Mouse (Mus musculus): ENCODE results near the gene Rab11fip3. TPM values are rescaled to one million over a fixed set of nuclear protein-coding genes. Genes with fewer than 3 reads are reported as not detected.

The Rab11fip3 gene
- polyA plus RNA-seq, 1 experiment from 2014 or later, result 43.1 TPM

GRCm38 (mm10) chr17:25979829-25980738 lies 89.3 kb downstream of the Rab11fip3 start:
- Histone ChIP-seq H3K9me3 (no peaks in the 10 kb centered on the region), H3K27ac (replicated peaks) (no peak overlapping the region), H3K4me2 (replicated peaks) (no peak overlapping the region), H3K9ac (replicated peaks) (no peak overlapping the region), H3K4me1 (peaks cover 19% of the 10 kb centered on the region), H3K4me3 (no peak overlapping the region), H3K27me3 (no peaks in the 10 kb centered on the region), H3K36me3 (no peaks in the 10 kb centered on the region)
- no peak for ATAC-seq (ENCODE audit: low FRiP score, low read depth)
- WGBS, result 92% methylated on average over 5 of the region's 5 CpGs

GRCm38 (mm10) chr17:25970954-25971707 lies 98.2 kb downstream of the Rab11fip3 start:
- H3K9me3 ChIP-seq, result no peaks in the 10 kb centered on the region
- H3K4me2 ChIP-seq (replicated peaks), result no peak overlapping the region
- H3K9ac ChIP-seq (replicated peaks), result no peak overlapping the region
- H3K27ac ChIP-seq (replicated peaks), result no peak overlapping the region
- H3K36me3 ChIP-seq, result no peaks in the 10 kb centered on the region; the same call in 1 of the 2 replicates
- H3K4me1 ChIP-seq, result 0 out of 2 replicates have a peak, but pooled peaks cover 2% of the 10 kb centered on the region
- no peak overlapping the region for H3K4me3 ChIP-seq
- WGBS, result 87% methylated on average over 4 of the region's 4 CpGs
- ATAC-seq (ENCODE audit: low FRiP score, low read depth), result no peak
- no peaks in the 10 kb centered on the region for H3K27me3 ChIP-seq

- H3K4me2 ChIP-seq (replicated peaks), result no peak overlapping the region
- no peak overlapping the region for H3K4me3 ChIP-seq
- no peak for ATAC-seq (ENCODE audit: low FRiP score, low read depth)
- no peaks in the 10 kb centered on the region for H3K27me3 ChIP-seq
- H3K4me1 ChIP-seq, result 0 out of 2 replicates have a peak, but pooled peaks cover 2% of the 10 kb centered on the region
- 93% methylated on average over 9 of the region's 9 CpGs for WGBS
- no peak overlapping the region for H3K9ac ChIP-seq (replicated peaks)
- no peaks in the 10 kb centered on the region for H3K9me3 ChIP-seq
- no peaks in the 10 kb centered on the region; the same call in 1 of the 2 replicates for H3K36me3 ChIP-seq
- no peak overlapping the region for H3K27ac ChIP-seq (replicated peaks)
These were observed 98.9 kb downstream of the Rab11fip3 start for GRCm38 (mm10) chr17:25970448-25970847.

GRCm38 (mm10) chr17:25968176-25968575 lies 101.2 kb downstream of the Rab11fip3 start:
- 76% methylated on average over 1 of the region's 1 CpGs for WGBS
- Histone ChIP-seq H3K9ac (replicated peaks) (no peak overlapping the region), H3K9me3 (no peaks in the 10 kb centered on the region), H3K36me3 (peaks cover 16% of the 10 kb centered on the region), H3K27ac (replicated peaks) (no peak overlapping the region), H3K4me1 (0 out of 2 replicates have a peak, but pooled peaks cover 2% of the 10 kb centered on the region), H3K4me2 (replicated peaks) (no peak overlapping the region), H3K4me3 (no peak overlapping the region), H3K27me3 (no peaks in the 10 kb centered on the region)
- no peak for ATAC-seq (ENCODE audit: low FRiP score, low read depth)

- H3K27ac ChIP-seq (replicated peaks), result no peak overlapping the region
- H3K9me3 ChIP-seq, result no peaks in the 10 kb centered on the region
- H3K36me3 ChIP-seq, result peaks cover 16% of the 10 kb centered on the region
- H3K4me1 ChIP-seq, result no peaks in the 10 kb centered on the region
- H3K4me2 ChIP-seq (replicated peaks), result no peak overlapping the region
- 83% methylated on average over 3 of the region's 3 CpGs for WGBS
- no peak overlapping the region for H3K4me3 ChIP-seq
- no peak for ATAC-seq (ENCODE audit: low FRiP score, low read depth)
- no peaks in the 10 kb centered on the region for H3K27me3 ChIP-seq
- H3K9ac ChIP-seq (replicated peaks), result no peak overlapping the region
These were observed 101.7 kb downstream of the Rab11fip3 start for GRCm38 (mm10) chr17:25967652-25968051.

- 92% methylated on average over 7 of the region's 7 CpGs for WGBS
- H3K36me3 ChIP-seq, result peaks cover 41% of the 10 kb centered on the region
These were observed 105.1 kb downstream of the Rab11fip3 start for GRCm38 (mm10) chr17:25964271-25964670.

GRCm38 (mm10) chr17:25962413-25962905 lies 106.9 kb downstream of the Rab11fip3 start:
- Histone ChIP-seq H3K27me3 (no peaks in the 10 kb centered on the region), H3K36me3 (peaks cover 54% of the 10 kb centered on the region), H3K4me3 (no peak overlapping the region), H3K4me2 (replicated peaks) (no peak overlapping the region), H3K4me1 (no peaks in the 10 kb centered on the region), H3K9me3 (no peaks in the 10 kb centered on the region), H3K9ac (replicated peaks) (no peak overlapping the region), H3K27ac (replicated peaks) (no peak overlapping the region)
- WGBS, result 93% methylated on average over 7 of the region's 7 CpGs
- ATAC-seq (ENCODE audit: low FRiP score, low read depth), result no peak

More at GRCm38 (mm10) chr17:25964271-25964670, 105.1 kb downstream of the Rab11fip3 start:
- no peak overlapping the region for H3K4me2 ChIP-seq (replicated peaks)
- no peak for ATAC-seq (ENCODE audit: low FRiP score, low read depth)
- no peak overlapping the region for H3K9ac ChIP-seq (replicated peaks)
- H3K4me3 ChIP-seq, result no peak overlapping the region
- no peaks in the 10 kb centered on the region for H3K4me1 ChIP-seq
- no peaks in the 10 kb centered on the region for H3K27me3 ChIP-seq
- no peaks in the 10 kb centered on the region for H3K9me3 ChIP-seq
- no peak overlapping the region for H3K27ac ChIP-seq (replicated peaks)

- Histone ChIP-seq H3K36me3 (peaks cover 57% of the 10 kb centered on the region), H3K27me3 (no peaks in the 10 kb centered on the region), H3K9me3 (no peaks in the 10 kb centered on the region), H3K4me1 (no peaks in the 10 kb centered on the region), H3K27ac (replicated peaks) (no peak overlapping the region), H3K4me2 (replicated peaks) (no peak overlapping the region), H3K4me3 (no peak overlapping the region), H3K9ac (replicated peaks) (no peak overlapping the region)
- 92% methylated on average over 5 of the region's 5 CpGs for WGBS
- no peak for ATAC-seq (ENCODE audit: low FRiP score, low read depth)
These were observed 107.8 kb downstream of the Rab11fip3 start for GRCm38 (mm10) chr17:25961566-25961965.

- peaks cover 55% of the 10 kb centered on the region for H3K36me3 ChIP-seq
These were observed 109.5 kb downstream of the Rab11fip3 start for GRCm38 (mm10) chr17:25959630-25960467.

GRCm38 (mm10) chr17:25958771-25959494 lies 110.4 kb downstream of the Rab11fip3 start:
- no peak overlapping the region for H3K4me2 ChIP-seq (replicated peaks)
- WGBS, result 96% methylated on average over 11 of the region's 11 CpGs
- H3K9ac ChIP-seq (replicated peaks), result no peak overlapping the region
- H3K27ac ChIP-seq (replicated peaks), result no peak overlapping the region
- no peaks in the 10 kb centered on the region for H3K4me1 ChIP-seq
- no peaks in the 10 kb centered on the region for H3K9me3 ChIP-seq
- peaks cover 3% of the 10 kb centered on the region for H3K27me3 ChIP-seq
- peaks cover 46% of the 10 kb centered on the region for H3K36me3 ChIP-seq
- no peak for ATAC-seq (ENCODE audit: low FRiP score, low read depth)
- H3K4me3 ChIP-seq, result no peak overlapping the region

More at GRCm38 (mm10) chr17:25959630-25960467, 109.5 kb downstream of the Rab11fip3 start:
- H3K4me2 ChIP-seq (replicated peaks), result no peak overlapping the region
- no peak overlapping the region for H3K27ac ChIP-seq (replicated peaks)
- no peaks in the 10 kb centered on the region; the same call in 1 of the 2 replicates for H3K27me3 ChIP-seq
- 93% methylated on average over 23 of the region's 23 CpGs for WGBS
- H3K4me1 ChIP-seq, result no peaks in the 10 kb centered on the region
- ATAC-seq (ENCODE audit: low FRiP score, low read depth), result no peak
- no peaks in the 10 kb centered on the region for H3K9me3 ChIP-seq
- H3K4me3 ChIP-seq, result no peak overlapping the region
- no peak overlapping the region for H3K9ac ChIP-seq (replicated peaks)

GRCm38 (mm10) chr17:25957586-25958051 lies 111.7 kb downstream of the Rab11fip3 start:
- WGBS, result 86% methylated on average over 14 of the region's 14 CpGs

More at GRCm38 (mm10) chr17:25957586-25958051, 111.7 kb downstream of the Rab11fip3 start:
- Histone ChIP-seq H3K4me2 (replicated peaks) (no peak overlapping the region), H3K36me3 (peaks cover 41% of the 10 kb centered on the region), H3K27ac (replicated peaks) (no peak overlapping the region), H3K9me3 (no peaks in the 10 kb centered on the region), H3K27me3 (peaks cover 15% of the 10 kb centered on the region), H3K4me1 (no peaks in the 10 kb centered on the region), H3K4me3 (no peak overlapping the region), H3K9ac (replicated peaks) (no peak overlapping the region)
- ATAC-seq (ENCODE audit: low FRiP score, low read depth), result no peak

Data from midbrain, embryonic 12.5 days (tissue).